Mouse (Mus musculus) testis, postnatal 14 days (tissue): ENCODE measurements around the gene Slxl1.
"Not testable (repeated sequence)": the region's sequence is repeated elsewhere in the genome, so short reads cannot be mapped to it uniquely, and the experiment has no call there.

Source experiments
- DNase-seq: peaks from one replicate; pipeline ENCODE4 v3.0.0; 2021; ENCODE audit warnings: low spot score

The Slxl1 gene

DNA sequence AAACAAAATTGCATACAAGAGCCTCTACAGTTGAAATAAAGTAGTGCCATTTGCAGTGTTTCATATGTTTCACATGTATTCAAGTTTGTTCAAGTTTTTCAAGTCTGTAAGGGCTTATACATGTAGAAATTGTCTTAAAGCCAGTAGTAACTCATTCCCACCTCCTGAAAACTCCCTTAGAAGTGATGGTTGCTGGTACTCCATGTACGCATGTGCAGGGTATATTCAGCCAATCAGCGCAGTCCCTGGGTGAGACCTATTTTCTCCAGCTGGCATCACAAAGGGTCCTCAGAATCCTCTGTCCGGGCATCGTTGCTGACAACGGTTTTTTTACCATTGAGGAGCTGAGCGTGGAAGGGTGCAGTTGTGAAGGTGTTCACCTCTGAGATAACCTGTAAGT, at the start of gene Slxl1:
Slxl1 (plus strand) TSS at position 301 of the 400 bp plus-strand sequence.
- DNase-seq, result not testable (repeated sequence)
